Mouse (Mus musculus): Measurements from ENCODE around the gene Zfp697.
"Not testable (repeated sequence)": the region's sequence is repeated elsewhere in the genome, so short reads cannot be mapped to it uniquely, and the experiment has no call there.

The Zfp697 gene

DNA sequence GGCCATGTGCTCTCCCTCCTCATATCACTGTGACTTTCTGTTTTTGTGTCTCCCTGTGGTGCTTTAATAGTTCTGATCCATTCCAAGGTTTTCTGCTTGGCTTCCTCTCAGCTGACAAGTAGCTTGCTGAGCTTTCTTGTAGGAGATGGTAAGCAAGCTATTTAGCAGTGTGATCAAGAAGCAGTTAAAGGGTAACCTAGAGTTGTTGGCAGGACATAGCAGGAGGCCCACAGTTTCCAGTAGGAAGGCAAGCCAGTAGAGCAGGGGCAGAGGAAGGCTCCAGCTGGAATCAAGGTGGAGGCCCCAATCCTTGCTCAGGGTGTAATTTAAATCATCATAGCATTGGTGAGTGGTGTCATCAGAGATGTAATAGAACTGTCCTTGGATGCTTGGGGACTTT is 298.5 kb downstream of the Zfp697 start:
- no peak for DNase-seq (ENCODE audit: low spot score)

- no peak for DNase-seq (ENCODE audit: low spot score)
These were observed 300.1 kb downstream of the Zfp697 start for GRCm38 (mm10) chr3:98682401-98682800.

GRCm38 (mm10) chr3:98720740-98721139 is 338.5 kb downstream of the Zfp697 start:
- no peak for DNase-seq (ENCODE audit: low spot score)

- DNase-seq (ENCODE audit: low spot score): no peak
These were observed 342.1 kb downstream of the Zfp697 start, which contains the start of gene Hsd3b2 for GRCm38 (mm10) chr3:98724376-98724775. Gene Hsd3b2, minus strand, starts transcription at chr3:98724543.

DNA sequence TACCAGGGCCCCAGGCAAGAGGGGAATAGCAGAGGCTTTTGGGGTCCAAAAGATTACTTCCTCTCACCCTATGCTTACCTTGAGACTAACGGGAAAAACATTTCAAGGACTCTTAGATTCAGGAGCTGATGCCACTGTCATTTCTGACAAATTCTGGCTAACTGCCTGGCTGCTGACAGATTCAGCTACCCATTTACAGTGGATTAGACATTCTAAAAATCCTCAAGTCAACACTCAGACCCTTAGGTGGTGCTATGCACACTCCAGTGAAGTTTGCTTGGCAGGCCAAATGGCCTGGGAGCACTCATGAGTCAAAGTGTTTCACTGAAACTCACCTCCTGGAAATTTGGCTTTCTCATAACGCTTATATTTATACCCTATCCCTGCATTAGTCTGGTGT is 344.0 kb downstream of the Zfp697 start:
- no peak for DNase-seq (ENCODE audit: low spot score)

DNA sequence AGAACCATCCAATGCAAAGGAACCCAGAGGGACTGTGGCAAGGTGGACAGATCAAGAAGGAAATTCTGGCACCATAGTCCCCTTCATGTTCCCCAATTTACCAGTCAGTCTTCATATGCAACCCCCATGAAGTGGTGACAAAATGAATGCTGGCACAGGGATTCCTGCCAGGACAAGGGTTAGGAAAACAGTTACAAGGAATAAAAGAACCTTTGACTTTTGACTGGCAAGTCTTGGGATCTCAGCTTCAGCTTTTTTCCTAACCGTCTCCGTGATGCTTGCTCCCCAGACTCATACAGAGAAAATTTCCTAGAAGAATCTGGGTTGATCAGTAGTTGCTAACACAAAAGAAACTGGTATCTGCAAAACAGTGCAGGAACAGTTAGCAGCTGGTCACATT is 351.5 kb downstream of the Zfp697 start:
- no peak for DNase-seq (ENCODE audit: low spot score)

DNA sequence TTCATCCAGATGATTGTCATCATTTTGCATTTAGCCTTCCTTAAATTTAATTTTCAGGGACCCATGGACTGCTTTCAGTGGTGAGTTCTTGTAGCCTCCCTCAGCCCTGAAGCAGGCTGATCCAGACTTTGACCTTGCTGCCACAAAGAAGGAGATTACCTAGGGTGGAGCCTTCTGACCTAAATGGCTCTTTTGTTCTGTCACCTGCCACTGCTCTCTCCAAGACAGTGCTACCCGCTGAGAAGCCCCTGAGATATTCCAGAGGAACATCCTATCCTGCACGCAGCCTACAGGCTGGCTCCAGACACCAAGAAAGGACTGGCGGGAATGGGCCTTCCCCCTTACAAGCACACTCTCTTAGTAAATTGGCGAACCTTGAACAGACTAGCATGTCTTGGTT is 352.1 kb downstream of the Zfp697 start:
- no peak for DNase-seq (ENCODE audit: low spot score)

DNA sequence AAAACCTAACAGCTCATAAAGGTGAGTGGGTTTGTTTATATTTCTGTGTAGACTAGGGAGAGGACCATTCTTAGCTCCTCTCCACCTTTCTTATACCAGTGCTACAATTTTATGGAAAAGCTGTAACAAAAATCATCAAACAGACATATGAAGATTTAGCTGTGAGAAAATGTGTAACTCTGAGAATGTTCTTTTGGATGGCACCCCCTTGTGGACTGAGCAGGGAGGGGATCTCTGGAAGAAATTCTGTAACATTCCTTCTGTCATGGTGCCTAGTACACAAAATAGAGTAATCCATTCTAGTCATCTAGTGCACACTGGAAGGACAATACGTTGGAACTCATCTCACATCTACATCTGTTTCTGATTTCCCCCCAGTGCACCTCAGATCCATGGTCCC is 358.8 kb downstream of the Zfp697 start:
- not testable (repeated sequence) for DNase-seq (ENCODE audit: low spot score)

- no peak for DNase-seq (ENCODE audit: low spot score)
These were observed 369.9 kb downstream of the Zfp697 start for GRCm38 (mm10) chr3:98752171-98752570.

GRCm38 (mm10) chr3:98756836-98757235 is 374.6 kb downstream of the Zfp697 start:
- no peak for DNase-seq (ENCODE audit: low spot score)

- no peak for DNase-seq (ENCODE audit: low spot score)
These were observed 381.9 kb downstream of the Zfp697 start for GRCm38 (mm10) chr3:98764155-98764554.

DNA sequence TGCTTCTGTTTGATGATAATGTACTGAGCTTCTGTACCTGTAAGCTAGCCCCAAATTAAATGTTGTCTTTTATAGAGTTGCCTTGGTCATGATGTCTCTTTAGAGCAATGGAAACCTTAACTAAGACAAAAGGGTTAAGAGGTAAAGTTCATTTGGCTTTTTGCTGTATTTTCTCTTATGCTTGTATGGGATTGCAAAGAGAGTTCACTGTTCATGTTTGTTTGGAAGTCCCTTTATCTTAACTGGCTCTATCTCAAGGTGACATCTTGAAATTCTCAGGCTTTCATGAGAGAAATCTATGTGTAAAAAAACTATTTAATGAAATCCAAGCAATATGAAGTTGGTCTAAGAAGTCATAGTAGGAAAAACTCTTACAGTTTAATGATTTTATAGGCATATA is 398.7 kb downstream of the Zfp697 start:
- DNase-seq (ENCODE audit: low spot score): no peak

- DNase-seq (ENCODE audit: low spot score): no peak
These were observed 400.1 kb downstream of the Zfp697 start for GRCm38 (mm10) chr3:98782181-98782868.

GRCm38 (mm10) chr3:98786551-98786950 is 404.3 kb downstream of the Zfp697 start:
- DNase-seq (ENCODE audit: low spot score): no peak

Data from yolk sac, embryonic 10.5 days (tissue).